Mouse (Mus musculus) neural tube, embryonic 11.5 days (tissue): ENCODE data around the gene Serpina3i. TPM values are rescaled to one million over a fixed set of nuclear protein-coding genes. Genes with fewer than 3 reads are reported as not detected.

ENCODE experiments used
- polyA plus RNA-seq: library from polyadenylated mRNA; unstranded; fragments of >200 nt; fragmentation: Nextera tagmentation; extraction: Ambion mirVana; gene quantifications from 2 replicates; pipeline ENCODE4 v1.2.1, GENCODE M21; 2014

Serpina3i gene
- polyA plus RNA-seq, 1 experiment from 2014 or later = 0.13 TPM

Other genes with a start within 250 kb of the Serpina3i start
- gene Serpina9, start 249.4 kb upstream of the Serpina3i start, polyA plus RNA-seq = not detected in 2 replicates
- not detected in 2 replicates for gene Serpina12, start 218.7 kb upstream of the Serpina3i start, polyA plus RNA-seq
- not detected in 2 replicates for gene Serpina5, start 162.0 kb upstream of the Serpina3i start, polyA plus RNA-seq
- not detected in 2 replicates for gene Serpina3a, start 150.4 kb upstream of the Serpina3i start, polyA plus RNA-seq
- not detected in 2 replicates for gene Serpina3b, start 135.1 kb upstream of the Serpina3i start, polyA plus RNA-seq
- gene Serpina3c, start 109.3 kb upstream of the Serpina3i start, polyA plus RNA-seq = not detected in 2 replicates
- not detected in 2 replicates for gene Serpina3f, start 48.6 kb upstream of the Serpina3i start, polyA plus RNA-seq
- gene Serpina3g, start 26.9 kb upstream of the Serpina3i start, polyA plus RNA-seq = 0.33 and 1.3 TPM in 2 replicates
- not detected in 2 replicates for gene Serpina3j, start 51.4 kb downstream of the Serpina3i start, polyA plus RNA-seq
- gene Serpina3k, start 75.4 kb downstream of the Serpina3i start, polyA plus RNA-seq = not detected in 2 replicates
- gene Serpina3m, start 75.4 kb downstream of the Serpina3i start, polyA plus RNA-seq = not detected in 2 replicates
- gene Serpina3n, start 143.6 kb downstream of the Serpina3i start, polyA plus RNA-seq = not detected in 2 replicates
- gene Gsc, start 210.2 kb downstream of the Serpina3i start, polyA plus RNA-seq = 0.38 and 0.54 TPM in 2 replicates